Mouse (Mus musculus): Measurements from ENCODE around the gene Psmd13. TPM values are rescaled to one million over a fixed set of nuclear protein-coding genes. Genes with fewer than 3 reads are reported as not detected.

Gene Psmd13
- polyA plus RNA-seq, 2 experiments from 2014 or later: 94.9 to 150 TPM

- ATAC-seq: no peak
These were observed 64.5 kb downstream of the Psmd13 start for GRCm38 (mm10) chr7:140946311-140946710.

- peak; percentile 81 for ATAC-seq
These were observed 65.2 kb downstream of the Psmd13 start for GRCm38 (mm10) chr7:140946980-140947379.

GRCm38 (mm10) chr7:140948161-140948560 lies 66.4 kb downstream of the Psmd13 start:
- no peak for ATAC-seq

Other genes with a start within 250 kb of the Psmd13 start
- not detected for gene Olfr53, start 235.5 kb upstream of the Psmd13 start, polyA plus RNA-seq (2017; shearing (Covaris generic))
- under 1 TPM in 1 of 2 experiments, not detected in 1; 0.06 TPM for gene Olfr539, start 222.0 kb upstream of the Psmd13 start, polyA plus RNA-seq (2017; shearing (Covaris generic))
- gene Olfr45, start 200.0 kb upstream of the Psmd13 start, polyA plus RNA-seq (2017; shearing (Covaris generic)): not detected
- gene Olfr541, start 184.7 kb upstream of the Psmd13 start, polyA plus RNA-seq (2017; shearing (Covaris generic)): not detected
- under 1 TPM in 1 of 2 experiments, not detected in 1; 0.28 TPM for gene Cyp2e1, start 118.2 kb upstream of the Psmd13 start, polyA plus RNA-seq (2017; shearing (Covaris generic))
- under 1 TPM in 1 of 2 experiments, not detected in 1; 0.51 TPM for gene Syce1, start 94.1 kb upstream of the Psmd13 start, polyA plus RNA-seq (2017; shearing (Covaris generic))
- under 1 TPM; 0.20 to 0.46 TPM for gene Zfp941, start 59.8 kb upstream of the Psmd13 start, polyA plus RNA-seq (2017; shearing (Covaris generic))
- gene Urah, start 47.0 kb upstream of the Psmd13 start, polyA plus RNA-seq (2017; shearing (Covaris generic)): not detected
- not detected for gene Scgb1c1, start 36.4 kb upstream of the Psmd13 start, polyA plus RNA-seq (2017; shearing (Covaris generic))
- gene Odf3, start 34.2 kb upstream of the Psmd13 start, polyA plus RNA-seq (2017; shearing (Covaris generic)): not detected
- gene Gm45785, start 25.6 kb upstream of the Psmd13 start, polyA plus RNA-seq (2017; shearing (Covaris generic)): not detected
- 10 to 100 TPM; 61.4 to 67.7 TPM for gene Ric8a, start 25.0 kb upstream of the Psmd13 start, polyA plus RNA-seq (2017; shearing (Covaris generic))
- 10 to 100 TPM; 42.8 to 60.4 TPM for gene Bet1l, start 24.4 kb upstream of the Psmd13 start, polyA plus RNA-seq (2017; shearing (Covaris generic))
- 10 to 100 TPM in 1 of 2 experiments, 1 to 10 TPM in 1; 9.4 to 12.6 TPM for gene Sirt3, start 341 bp downstream of the Psmd13 start, polyA plus RNA-seq (2017; shearing (Covaris generic))
- not detected for gene Cox8b, start 18.5 kb downstream of the Psmd13 start, polyA plus RNA-seq (2017; shearing (Covaris generic))
- gene Nlrp6, start 38.9 kb downstream of the Psmd13 start, polyA plus RNA-seq (2017; shearing (Covaris generic)): not detected
- 10 to 100 TPM; 15.1 to 30.9 TPM for gene Pgghg, start 59.4 kb downstream of the Psmd13 start, polyA plus RNA-seq (2017; shearing (Covaris generic))
- not detected for gene Ifitm5, start 68.3 kb downstream of the Psmd13 start, polyA plus RNA-seq (2017; shearing (Covaris generic))
- gene Gm45717, start 74.0 kb downstream of the Psmd13 start, polyA plus RNA-seq (2017; shearing (Covaris generic)): under 1 TPM in 1 of 2 experiments, not detected in 1; 0.82 TPM
- 10 to 100 TPM; 39.6 to 46.5 TPM for gene Ifitm2, start 74.0 kb downstream of the Psmd13 start, polyA plus RNA-seq (2017; shearing (Covaris generic))
- gene Ifitm1, start 85.3 kb downstream of the Psmd13 start, polyA plus RNA-seq (2017; shearing (Covaris generic)): not detected
- 1 to 10 TPM; 2.9 to 4.4 TPM for gene Ifitm3, start 128.8 kb downstream of the Psmd13 start, polyA plus RNA-seq (2017; shearing (Covaris generic))
- gene Ifitm6, start 136.0 kb downstream of the Psmd13 start, polyA plus RNA-seq (2017; shearing (Covaris generic)): not detected
- not detected for gene Gm17387, start 147.2 kb downstream of the Psmd13 start, polyA plus RNA-seq (2017; shearing (Covaris generic))
- gene B4galnt4, start 179.1 kb downstream of the Psmd13 start, polyA plus RNA-seq (2017; shearing (Covaris generic)): 1 to 10 TPM; 6.6 to 7.8 TPM
- gene Pkp3, start 196.2 kb downstream of the Psmd13 start, polyA plus RNA-seq (2017; shearing (Covaris generic)): 100 to 1,000 TPM; 293 to 427 TPM
- gene Sigirr, start 218.6 kb downstream of the Psmd13 start, polyA plus RNA-seq (2017; shearing (Covaris generic)): 100 to 1,000 TPM; 202 to 308 TPM
- not detected for gene Ano9, start 235.8 kb downstream of the Psmd13 start, polyA plus RNA-seq (2017; shearing (Covaris generic))
- gene Ptdss2, start 240.4 kb downstream of the Psmd13 start, polyA plus RNA-seq (2017; shearing (Covaris generic)): 10 to 100 TPM in 1 of 2 experiments, 1 to 10 TPM in 1; 6.7 to 10.1 TPM